10 mouse cellular contexts compared by ENCODE assay signal in genomic region chr12:51402060-51402698, GRCm38 (mm10). TPM values are rescaled to one million over a fixed set of nuclear protein-coding genes. Genes with fewer than 3 reads are reported as not detected.
DNase-seq lines count a peak whose midpoint lies in the region; ATAC-seq and TF ChIP-seq lines count a peak whose summit lies in the region.
"Had no signal": no experiment of that assay in that cellular context is flagged by ENCODE, and none has a peak within 500 bp of the region (broad histone marks: within the 10 kb centered on the region; RNA-seq: fewer than 3 reads in every experiment).

No protein-coding gene starts in this region.

- H3K9me3 ChIP-seq in liver, embryonic 14.5 days (ENCODE audit: control insufficient read depth, low read length), result no peaks in the 10 kb centered on the region
- no peaks in the 10 kb centered on the region for H3K9me3 ChIP-seq in liver, embryonic 11.5 days (ENCODE audit: control insufficient read depth, low read length)
- H3K9me3 ChIP-seq in hindbrain, embryonic 15.5 days, result no peaks in the 10 kb centered on the region
- H3K9me3 ChIP-seq: heart, embryonic 13.5 days; midbrain, embryonic 12.5 days had no signal

- no peak for TF ChIP-seq EP300 in liver, embryonic 14.5 days (IDR thresholded peaks at IDR 0.05; ENCODE audit: low read depth)

- ATAC-seq in liver, embryonic 14.5 days (ENCODE audit: insufficient read depth), result no peak
- ATAC-seq in liver, embryonic 11.5 days (replicated peaks; ENCODE audit: low FRiP score), result no peak
- ATAC-seq in hindbrain, embryonic 15.5 days (ENCODE audit: low FRiP score, low read depth), result peak; percentile 45; the same call in 1 of the 2 replicates

- no peaks in the 10 kb centered on the region for H3K4me1 ChIP-seq in liver, embryonic 14.5 days (replicated peaks; ENCODE audit: control insufficient read depth in 2 of 2, insufficient read depth in 2 of 2, low read length in 1 of 2)
- H3K4me1 ChIP-seq in liver, embryonic 11.5 days (replicated peaks; ENCODE audit: control insufficient read depth, insufficient read depth, low read length), result no peaks in the 10 kb centered on the region
- no peaks in the 10 kb centered on the region for H3K4me1 ChIP-seq in hindbrain, embryonic 15.5 days (replicated peaks)
- H3K4me1 ChIP-seq: heart, embryonic 13.5 days; midbrain, embryonic 12.5 days had no signal

- no peak overlapping the region for H3K4me2 ChIP-seq in liver, embryonic 14.5 days (ENCODE audit: low read depth)
- H3K4me2 ChIP-seq in liver, embryonic 11.5 days, result no peak overlapping the region
- no peak overlapping the region for H3K4me2 ChIP-seq in hindbrain, embryonic 15.5 days
- H3K4me2 ChIP-seq: heart, embryonic 13.5 days; midbrain, embryonic 12.5 days had no signal

- H3K27ac ChIP-seq in liver, embryonic 14.5 days, result no peak overlapping the region
- H3K27ac ChIP-seq in liver, embryonic 11.5 days (ENCODE audit: low read depth, low read length), result no peak overlapping the region
- no peak overlapping the region for H3K27ac ChIP-seq in hindbrain, embryonic 15.5 days (replicated peaks)
- H3K27ac ChIP-seq: heart, embryonic 13.5 days; midbrain, embryonic 12.5 days had no signal

- peak; percentile 34; the same call in 1 of the 2 replicates for TF ChIP-seq CTCF in liver, embryonic 14.5 days (IDR thresholded peaks at IDR 0.05; ENCODE audit: low read depth)

- DNase-seq in adrenal gland, postnatal 10 days, result peak; percentile 28
- DNase-seq in adrenal gland, adult 18-20 months (ENCODE audit: low spot score in 2 of 2), result no peak
- no peak for DNase-seq in liver, embryonic 14.5 days (ENCODE audit: low read depth in 3 of 3, low spot score in 3 of 3)
- no peak for DNase-seq in liver, embryonic 11.5 days (ENCODE audit: low spot score)
- peak; percentile 31 for DNase-seq in adipocyte (ENCODE audit: low spot score)
- DNase-seq in c-Kit-positive CD71-positive TER-119-positive erythroid progenitor cells, embryonic 14.5 days (ENCODE audit: low spot score), result no peak
- no peak for DNase-seq in cerebellum, adult 8-10 months

- no peak overlapping the region for H3K9ac ChIP-seq in liver, embryonic 14.5 days (replicated peaks)
- no peak overlapping the region for H3K9ac ChIP-seq in liver, embryonic 11.5 days (ENCODE audit: low read depth, low read length)
- no peak overlapping the region for H3K9ac ChIP-seq in hindbrain, embryonic 15.5 days
- H3K9ac ChIP-seq: heart, embryonic 13.5 days; midbrain, embryonic 12.5 days had no signal

- peaks cover 8% of the 10 kb centered on the region for H3K36me3 ChIP-seq in liver, embryonic 14.5 days (replicated peaks; ENCODE audit: control insufficient read depth, insufficient read depth, low read depth)
- peaks cover 16% of the 10 kb centered on the region for H3K36me3 ChIP-seq in liver, embryonic 11.5 days (ENCODE audit: control insufficient read depth, insufficient read depth, low read length)
- peaks cover 40% of the 10 kb centered on the region for H3K36me3 ChIP-seq in hindbrain, embryonic 15.5 days

- 75% methylated on average over 5 of the region's 5 CpGs for WGBS in liver, embryonic 14.5 days (ENCODE audit: insufficient replicate concordance)
- 83% methylated on average over 5 of the region's 5 CpGs for WGBS in liver, embryonic 11.5 days
- 66% methylated on average over 5 of the region's 5 CpGs for WGBS in hindbrain, embryonic 15.5 days

- no peaks in the 10 kb centered on the region for H3K27me3 ChIP-seq in liver, embryonic 14.5 days (ENCODE audit: control insufficient read depth, insufficient read depth, low read length)
- H3K27me3 ChIP-seq in liver, embryonic 11.5 days (replicated peaks; ENCODE audit: control insufficient read depth, insufficient read depth, low read length), result no peaks in the 10 kb centered on the region
- H3K27me3 ChIP-seq in hindbrain, embryonic 15.5 days, result no peaks in the 10 kb centered on the region
- H3K27me3 ChIP-seq: heart, embryonic 13.5 days; midbrain, embryonic 12.5 days had no signal

- H3K4me3 ChIP-seq in liver, embryonic 14.5 days (ENCODE audit: insufficient read depth in 1 of 2, low read depth in 2 of 2, low read length in 2 of 2), result no peak overlapping the region
- no peak overlapping the region for H3K4me3 ChIP-seq in liver, embryonic 11.5 days (ENCODE audit: low read depth, low read length)
- H3K4me3 ChIP-seq in hindbrain, embryonic 15.5 days, result no peak overlapping the region
- H3K4me3 ChIP-seq: heart, embryonic 13.5 days; midbrain, embryonic 12.5 days had no signal

RNA-seq across cellular contexts. Expression of gene Scfd1, which starts 24.9 kb away (rescaled TPM):
- total RNA-seq in adrenal gland, postnatal 10 days (2021), result 10 to 100 TPM; 55.9 to 60.7 TPM
- 10 to 100 TPM; 54.2 to 64.6 TPM for total RNA-seq in adrenal gland, adult 18-20 months (2021)
- polyA plus RNA-seq in liver, embryonic 14.5 days (2012; rRNA removed), result 9.5 and 17.8 TPM in 2 replicates
- 39.4 and 40.4 TPM in 2 replicates for polyA plus RNA-seq in liver, embryonic 14.5 days (2014; fragmentation: Nextera tagmentation; extraction: Ambion mirVana)
- polyA plus RNA-seq in liver, embryonic 11.5 days (2014; fragmentation: Nextera tagmentation; extraction: Ambion mirVana), result 72.1 and 80.1 TPM in 2 replicates
- polyA plus RNA-seq in hindbrain, embryonic 15.5 days (2015; fragmentation: Nextera tagmentation; extraction: Ambion mirVana), result 67.6 and 69.4 TPM in 2 replicates

RNA-seq across cellular contexts. Expression of gene G2e3, which starts 54.3 kb away (rescaled TPM):
- 10 to 100 TPM; 10.7 to 13.8 TPM for total RNA-seq in adrenal gland, postnatal 10 days (2021)
- total RNA-seq in adrenal gland, adult 18-20 months (2021), result 1 to 10 TPM; 5.3 to 8.0 TPM
- 5.6 and 7.9 TPM in 2 replicates for polyA plus RNA-seq in liver, embryonic 14.5 days (2012; rRNA removed)
- 14.6 and 14.9 TPM in 2 replicates for polyA plus RNA-seq in liver, embryonic 14.5 days (2014; fragmentation: Nextera tagmentation; extraction: Ambion mirVana)
- polyA plus RNA-seq in liver, embryonic 11.5 days (2014; fragmentation: Nextera tagmentation; extraction: Ambion mirVana), result 28.6 and 31.7 TPM in 2 replicates
- 13.2 and 16.3 TPM in 2 replicates for polyA plus RNA-seq in hindbrain, embryonic 15.5 days (2015; fragmentation: Nextera tagmentation; extraction: Ambion mirVana)

Comparison
In these comparisons a context has a peak if more than half of its experiments do, and no peak if none do; other contexts are left out.
1. DNase-seq: peak in adrenal gland, postnatal 10 days (single experiment) and adipocyte (single experiment); none in adrenal gland, adult 18-20 months (0 of 2), liver, embryonic 14.5 days (0 of 3), liver, embryonic 11.5 days (single experiment), c-Kit-positive CD71-positive TER-119-positive erythroid progenitor cells, embryonic 14.5 days (single experiment) and cerebellum, adult 8-10 months (single experiment).